Mouse (Mus musculus): ENCODE data around the gene Slc35f1.

GRCm38 (mm10) chr10:52812861-52813260, 122.5 kb downstream of the Slc35f1 start:
- no peak for TF ChIP-seq CTCF (IDR thresholded peaks at IDR 0.05; ENCODE audit: low read depth, low read length)
- TF ChIP-seq POLR2A (IDR thresholded peaks at IDR 0.05; ENCODE audit: extremely low read depth, insufficient read depth, low read length) = no peak

All from liver, adult 2 months (tissue).